Mouse (Mus musculus): ENCODE results near the gene Ttf1.
"Not testable (repeated sequence)": the region's sequence is repeated elsewhere in the genome, so short reads cannot be mapped to it uniquely, and the experiment has no call there.

The Ttf1 gene

GRCm38 (mm10) chr2:29054991-29055390, 5.1 kb upstream of the Ttf1 start, which contains the start of gene Cfap77:
TSS of gene Cfap77 (minus strand) at chr2:29055066.
- peak in 1 of 2 experiments; percentile 37 for DNase-seq (ENCODE audit: low spot score in 2 of 2)

- no peak for DNase-seq (ENCODE audit: low spot score in 2 of 2)
Measured at GRCm38 (mm10) chr2:29065796-29066195, 5.7 kb downstream of the Ttf1 start.

- DNase-seq (ENCODE audit: low spot score in 2 of 2) = no peak
Measured at GRCm38 (mm10) chr2:29066410-29066809, 6.3 kb downstream of the Ttf1 start.

GRCm38 (mm10) chr2:29074676-29075075, 14.6 kb downstream of the Ttf1 start:
- DNase-seq (ENCODE audit: low spot score in 2 of 2) = no peak

- DNase-seq (ENCODE audit: low spot score in 2 of 2) = no peak
Measured at GRCm38 (mm10) chr2:29075331-29076070, 15.4 kb downstream of the Ttf1 start.

- no peak for DNase-seq (ENCODE audit: low spot score in 2 of 2)
Measured at GRCm38 (mm10) chr2:29076226-29076625, 16.2 kb downstream of the Ttf1 start.

- DNase-seq (ENCODE audit: low spot score in 2 of 2) = no peak
Measured at GRCm38 (mm10) chr2:29081965-29082364, 21.9 kb downstream of the Ttf1 start.

- no peak for DNase-seq (ENCODE audit: low spot score in 2 of 2)
Measured at GRCm38 (mm10) chr2:29086026-29086425, 26.0 kb downstream of the Ttf1 start.

- DNase-seq (ENCODE audit: low spot score in 2 of 2) = not testable (repeated sequence)
Measured at GRCm38 (mm10) chr2:29089276-29089675, 29.2 kb downstream of the Ttf1 start.

GRCm38 (mm10) chr2:29095674-29096073, 35.6 kb downstream of the Ttf1 start:
- no peak for DNase-seq (ENCODE audit: low spot score in 2 of 2)

GRCm38 (mm10) chr2:29096751-29097150, 36.7 kb downstream of the Ttf1 start:
- DNase-seq (ENCODE audit: low spot score in 2 of 2) = no peak

GRCm38 (mm10) chr2:29097465-29097864, 37.4 kb downstream of the Ttf1 start:
- DNase-seq (ENCODE audit: low spot score in 2 of 2) = no peak

GRCm38 (mm10) chr2:29097955-29098354, 37.9 kb downstream of the Ttf1 start:
- DNase-seq (ENCODE audit: low spot score in 2 of 2) = not testable (repeated sequence)

- DNase-seq (ENCODE audit: low spot score in 2 of 2) = no peak
Measured at GRCm38 (mm10) chr2:29098786-29099185, 38.7 kb downstream of the Ttf1 start.

GRCm38 (mm10) chr2:29099646-29100045, 39.6 kb downstream of the Ttf1 start:
- no peak for DNase-seq (ENCODE audit: low spot score in 2 of 2)

GRCm38 (mm10) chr2:29100822-29101534, 40.9 kb downstream of the Ttf1 start:
- no peak for DNase-seq (ENCODE audit: low spot score in 2 of 2)

GRCm38 (mm10) chr2:29102416-29103377, 42.6 kb downstream of the Ttf1 start:
- DNase-seq (ENCODE audit: low spot score in 2 of 2) = not testable (repeated sequence)

GRCm38 (mm10) chr2:29120969-29121368, 60.9 kb downstream of the Ttf1 start:
- no peak for DNase-seq (ENCODE audit: low spot score in 2 of 2)

GRCm38 (mm10) chr2:29122446-29122845, 62.4 kb downstream of the Ttf1 start:
- no peak for DNase-seq (ENCODE audit: low spot score in 2 of 2)

GRCm38 (mm10) chr2:29123907-29124569, 64.0 kb downstream of the Ttf1 start, which contains the start of gene Setx:
TSS of gene Setx (plus strand) at chr2:29124181.
- DNase-seq (ENCODE audit: low spot score in 2 of 2) = no peak

GRCm38 (mm10) chr2:29124571-29124935, 64.5 kb downstream of the Ttf1 start:
- no peak for DNase-seq (ENCODE audit: low spot score in 2 of 2)
